ENCODE assay signal across 16 mouse cellular contexts in genomic region chr4:133345702-133346101, GRCm38 (mm10). TPM values are rescaled to one million over a fixed set of nuclear protein-coding genes. Genes with fewer than 3 reads are reported as not detected.
DNase-seq lines count a peak whose midpoint lies in the region; ATAC-seq and TF ChIP-seq lines count a peak whose summit lies in the region.
"Had no signal": no experiment of that assay in that cellular context is flagged by ENCODE, and none has a peak within 500 bp of the region (broad histone marks: within the 10 kb centered on the region; RNA-seq: fewer than 3 reads in every experiment).

No protein-coding gene starts in this region.

- H3K27ac ChIP-seq in layer of hippocampus, adult 2 months: no peak overlapping the region
- H3K27ac ChIP-seq: embryonic facial prominence, embryonic 13.5 days; forebrain, embryonic 15.5 days; limb, embryonic 15.5 days had no signal

- H3K36me3 ChIP-seq in E14TG2a.4 (ENCODE audit: insufficient read depth, low read length): peaks cover 37% of the 10 kb centered on the region
- H3K36me3 ChIP-seq: embryonic facial prominence, embryonic 13.5 days; forebrain, embryonic 15.5 days; limb, embryonic 15.5 days had no signal

- H3K4me3 ChIP-seq in layer of hippocampus, adult 2 months: no peak overlapping the region
- no peak overlapping the region for H3K4me3 ChIP-seq in E14TG2a.4 (replicated peaks; ENCODE audit: low read length)
- H3K4me3 ChIP-seq: embryonic facial prominence, embryonic 13.5 days; forebrain, embryonic 15.5 days; limb, embryonic 15.5 days had no signal

- no peaks in the 10 kb centered on the region for H3K27me3 ChIP-seq in E14TG2a.4 (ENCODE audit: insufficient read depth, low read length)
- H3K27me3 ChIP-seq: embryonic facial prominence, embryonic 13.5 days had no signal

- peak; percentile 37 for TF ChIP-seq CTCF in layer of hippocampus, adult 2 months (conservative IDR thresholded peaks at IDR 0.05)
- TF ChIP-seq CTCF in E14TG2a.4 (conservative IDR thresholded peaks at IDR 0.05; ENCODE audit: low read length): peak; percentile 15; the same call in 1 of the 2 replicates

- peaks cover 71% of the 10 kb centered on the region for H3K4me1 ChIP-seq in E14TG2a.4 (replicated peaks; ENCODE audit: low read depth, low read length)
- H3K4me1 ChIP-seq: embryonic facial prominence, embryonic 13.5 days; forebrain, embryonic 15.5 days; limb, embryonic 15.5 days had no signal

- H3K9me3 ChIP-seq in E14TG2a.4 (ENCODE audit: low read length): no peaks in the 10 kb centered on the region
- H3K9me3 ChIP-seq: embryonic facial prominence, embryonic 13.5 days; forebrain, embryonic 15.5 days; limb, embryonic 15.5 days had no signal

- DNase-seq in CD4-positive, CD25-positive, alpha-beta regulatory T cell, adult 2 months (ENCODE audit: low read depth, low spot score): peak; percentile 29
- no peak for DNase-seq in layer of hippocampus, adult 2 months (ENCODE audit: low spot score in 2 of 2)
- DNase-seq in layer of hippocampus, adult 9-10 months (ENCODE audit: low spot score): no peak
- DNase-seq in Muller cell, postnatal 12 days (ENCODE audit: inconsistent ontology term): no peak
- DNase-seq in left cerebral cortex, postnatal 4 days: no peak
- DNase-seq: cerebellum, adult 9-10 months; gastrocnemius, postnatal 36 days; heart, postnatal 36 days; layer of hippocampus, postnatal 36 days; right cerebral cortex, postnatal 25 days had no signal

- no peak for ATAC-seq in CD4-positive, CD25-positive, alpha-beta regulatory T cell, adult 4 months
- ATAC-seq in megakaryocyte progenitor cell, adult 5-6 weeks (replicated peaks; ENCODE audit: poor library complexity): 0 out of 2 replicates have a peak, but pooled peaks have one; percentile 39
- ATAC-seq: forebrain, embryonic 15.5 days had no signal

- intact Hi-C loops in left cerebral cortex, postnatal 4 days (cut with DNase I): no loop called here

RNA-seq across cellular contexts. Expression of gene Wdtc1, which starts 7.6 kb away (rescaled TPM):
- polyA plus RNA-seq in CD4-positive, CD25-positive, alpha-beta regulatory T cell, adult 4 months (2017; shearing (Covaris generic)): 1 to 10 TPM; 4.2 to 7.8 TPM
- 10 to 100 TPM; 78.8 to 82.5 TPM for total RNA-seq in layer of hippocampus, adult 2 months (2021)
- 10.3 and 10.6 TPM in 2 replicates for total RNA-seq in megakaryocyte progenitor cell, adult 5-6 weeks (2015)
- total RNA-seq in megakaryocyte progenitor cell, adult 5-6 weeks (2017): 7.6 and 8.7 TPM in 2 replicates
- total RNA-seq in left cerebral cortex, postnatal 4 days (2021): 10 to 100 TPM; 52.0 to 52.9 TPM

RNA-seq across cellular contexts. Expression of gene Slc9a1, which starts 23.8 kb away (rescaled TPM):
- polyA plus RNA-seq in CD4-positive, CD25-positive, alpha-beta regulatory T cell, adult 4 months (2017; shearing (Covaris generic)): 10 to 100 TPM in 1 of 2 experiments, 1 to 10 TPM in 1; 9.9 to 19.4 TPM
- 10 to 100 TPM; 59.1 to 63.4 TPM for total RNA-seq in layer of hippocampus, adult 2 months (2021)
- 15.1 and 16.1 TPM in 2 replicates for total RNA-seq in megakaryocyte progenitor cell, adult 5-6 weeks (2015)
- 6.3 and 7.3 TPM in 2 replicates for total RNA-seq in megakaryocyte progenitor cell, adult 5-6 weeks (2017)
- total RNA-seq in left cerebral cortex, postnatal 4 days (2021): 10 to 100 TPM; 30.4 to 36.2 TPM

Comparison
In these comparisons a context has a peak if more than half of its experiments do, and no peak if none do; other contexts are left out.
1. RNA of gene Wdtc1, which starts 7.6 kb away (total RNA-seq): 78.8 to 82.5 TPM in layer of hippocampus, adult 2 months and 52.0 to 52.9 TPM in left cerebral cortex, postnatal 4 days; 7.6 to 10.6 TPM in megakaryocyte progenitor cell, adult 5-6 weeks; every median in the first group is over 4 times any median in the second.